Mouse (Mus musculus) CH12.LX (cell line): ENCODE measurements around the gene Cd48. TPM values are rescaled to one million over a fixed set of nuclear protein-coding genes. Genes with fewer than 3 reads are reported as not detected.

Source experiments
- DNase-seq: peaks from one replicate; pipeline ENCODE4 v3.0.0-alpha.2; 2013; ENCODE audit errors: extremely low read depth
- H3K27ac ChIP-seq: 2 replicates; pipeline ENCODE4 v1.5.1; 2012; ENCODE audit warnings: low read depth, mild to moderate bottlenecking, control low read depth, moderate library complexity; ENCODE audit not compliant: insufficient read depth
- H3K27me3 ChIP-seq: replicated peaks from 2 replicates; pipeline ENCODE3; 2012; ENCODE audit warnings: inconsistent platforms
- H3K36me3 ChIP-seq, 2 experiments: replicated peaks in 1 of 2; 2 replicates each; pipeline versions ENCODE3 to v1.6.1; 2012; ENCODE audit warnings: inconsistent platforms in 1 of 2, low read length in 1 of 2, mild to moderate bottlenecking in 1 of 2, mixed read lengths in 1 of 2, moderate library complexity in 1 of 2; ENCODE audit not compliant: control insufficient read depth in 1 of 2, insufficient read depth in 1 of 2
- H3K4me1 ChIP-seq, 2 experiments: 2 replicates each; pipeline ENCODE4 v1.6.1; 2012; ENCODE audit warnings: inconsistent platforms in 1 of 2, moderate library complexity in 1 of 2; ENCODE audit not compliant: insufficient read depth in 2 of 2, control insufficient read depth in 1 of 2
- H3K4me2 ChIP-seq: 2 replicates; pipeline ENCODE4 v1.6.1; 2012; ENCODE audit warnings: low read depth, mild to moderate bottlenecking, control low read depth; ENCODE audit not compliant: poor library complexity, insufficient read depth, severe bottlenecking
- H3K4me3 ChIP-seq, 3 experiments: fragments of 150-350 bp in 1 of 3; sonication (generic) in 1 of 3; replicated peaks in 1 of 3; 2 replicates each; pipeline versions ENCODE3 to v1.5.1; 2011 to 2012; ENCODE audit warnings: low read depth in 2 of 3, low read length in 2 of 3, mild to moderate bottlenecking in 2 of 3, moderate library complexity in 2 of 3, control low read depth in 1 of 3, improper control_type of control experiment in 1 of 3, inconsistent platforms in 1 of 3, mixed read lengths in 1 of 3; ENCODE audit not compliant: poor library complexity in 1 of 3
- H3K79me2 ChIP-seq: replicated peaks from 2 replicates; pipeline ENCODE4 v1.6.1; 2012; ENCODE audit warnings: mild to moderate bottlenecking, moderate library complexity; ENCODE audit not compliant: control insufficient read depth, poor library complexity, insufficient read depth, severe bottlenecking; ENCODE audit errors: extremely low read depth
- H3K9ac ChIP-seq: 2 replicates; pipeline ENCODE4 v1.6.1; 2012; ENCODE audit warnings: low read depth, mild to moderate bottlenecking, control low read depth, moderate library complexity; ENCODE audit not compliant: insufficient read depth
- H3K9me3 ChIP-seq: replicated peaks from 2 replicates; pipeline ENCODE3; 2012; ENCODE audit warnings: low read length, inconsistent platforms, mixed read lengths
- BHLHE40 ChIP-seq: IDR thresholded peaks from 2 replicates; pipeline ENCODE4 v1.6.1; 2011; ENCODE audit warnings: mild to moderate bottlenecking, low read depth, low read length, improper control_type of control experiment
- CHD1 ChIP-seq: IDR thresholded peaks from 2 replicates; pipeline ENCODE4 v1.6.1; 2012; ENCODE audit warnings: low read depth, low read length, improper control_type of control experiment, inconsistent platforms
- CHD2 ChIP-seq: IDR thresholded peaks from 2 replicates; pipeline ENCODE4 v1.6.1; 2011; ENCODE audit warnings: low read length, improper control_type of control experiment
- CTCF ChIP-seq, 2 experiments: IDR thresholded peaks in 1 of 2; conservative IDR thresholded peaks in 1 of 2; 2 replicates each; pipeline ENCODE4 v1.5.1; 2011 to 2012; ENCODE audit warnings: low read depth in 2 of 2, low read length in 2 of 2, improper control_type of control experiment in 1 of 2, inconsistent platforms in 1 of 2, mild to moderate bottlenecking in 1 of 2, moderate library complexity in 1 of 2
- E2F4 ChIP-seq: IDR thresholded peaks from 2 replicates; pipeline ENCODE4 v1.6.1; 2011; ENCODE audit warnings: low read depth, low read length, improper control_type of control experiment; ENCODE audit not compliant: insufficient replicate concordance
- ELF1 ChIP-seq: IDR thresholded peaks from 2 replicates; pipeline ENCODE4 v1.6.1; 2014; ENCODE audit warnings: low read depth, mild to moderate bottlenecking, inconsistent platforms, low read length, improper control_type of control experiment
- EP300 ChIP-seq: IDR thresholded peaks from 2 replicates; pipeline ENCODE4 v1.6.1; 2011; ENCODE audit warnings: low read length, improper control_type of control experiment
- ETS1 ChIP-seq: conservative IDR thresholded peaks from 2 replicates; pipeline ENCODE4 v1.6.1; 2012; ENCODE audit warnings: low read depth, mild to moderate bottlenecking, inconsistent platforms, low read length, improper control_type of control experiment, moderate library complexity
- GABPA ChIP-seq: IDR thresholded peaks from 2 replicates; pipeline ENCODE4 v1.6.1; 2012; ENCODE audit warnings: low read depth, low read length, improper control_type of control experiment, inconsistent platforms; ENCODE audit not compliant: insufficient replicate concordance
- HCFC1 ChIP-seq: IDR thresholded peaks from 2 replicates; pipeline ENCODE4 v1.6.1; 2012; ENCODE audit warnings: low read depth, mild to moderate bottlenecking, inconsistent platforms, low read length, improper control_type of control experiment
- IRF4 ChIP-seq: IDR thresholded peaks from 2 replicates; pipeline ENCODE4 v1.6.1; 2014; ENCODE audit warnings: low read depth, mild to moderate bottlenecking, inconsistent platforms, low read length, improper control_type of control experiment
- JUN ChIP-seq: IDR thresholded peaks from 2 replicates; pipeline ENCODE4 v1.6.1; 2011; ENCODE audit warnings: low read depth, mild to moderate bottlenecking, low read length, improper control_type of control experiment, moderate library complexity; ENCODE audit not compliant: insufficient read depth
- JUND ChIP-seq: conservative IDR thresholded peaks from 2 replicates; pipeline ENCODE4 v1.6.1; 2011; ENCODE audit warnings: low read depth, low read length, improper control_type of control experiment
- KAT2A ChIP-seq: IDR thresholded peaks from 2 replicates; pipeline ENCODE4 v1.6.1; 2012; ENCODE audit warnings: low read length, improper control_type of control experiment, inconsistent platforms; ENCODE audit not compliant: insufficient replicate concordance
- MXI1 ChIP-seq: IDR thresholded peaks from 2 replicates; pipeline ENCODE4 v1.6.1; 2011; ENCODE audit warnings: mild to moderate bottlenecking, low read depth, low read length, improper control_type of control experiment
- NELFE ChIP-seq: IDR thresholded peaks from 2 replicates; pipeline ENCODE4 v1.6.1; 2011; ENCODE audit warnings: low read depth, low read length, improper control_type of control experiment
- POLR2A ChIP-seq: IDR thresholded peaks from 2 replicates; pipeline ENCODE4 v1.6.1; 2011; ENCODE audit warnings: low read depth, mild to moderate bottlenecking, improper control_type of control experiment, low read length
- RCOR1 ChIP-seq: conservative IDR thresholded peaks from 2 replicates; pipeline ENCODE4 v1.6.1; 2012; ENCODE audit warnings: low read depth, mild to moderate bottlenecking, inconsistent platforms, low read length, improper control_type of control experiment
- SMC3 ChIP-seq: IDR thresholded peaks from 2 replicates; pipeline ENCODE4 v1.6.1; 2011; ENCODE audit warnings: low read depth, low read length, improper control_type of control experiment
- USF1 ChIP-seq: IDR thresholded peaks from 2 replicates; pipeline ENCODE4 v1.6.1; 2014; ENCODE audit warnings: low read depth, mild to moderate bottlenecking, inconsistent platforms, low read length, improper control_type of control experiment
- ZNF384 ChIP-seq: IDR thresholded peaks from 2 replicates; pipeline ENCODE4 v1.6.1; 2012; ENCODE audit warnings: low read depth, low read length, improper control_type of control experiment, inconsistent platforms
- dilution Hi-C: fragments of 300-500 bp; cut with MboI; formaldehyde crosslinking; loops from 2 replicates; pipeline ENCODE4 v1.14.3; 2020; ENCODE audit warnings: low sequenced_read_pairs; ENCODE audit not compliant: extremely low pct_unique_long_range_greater_than_20kb, extremely low pct_ligation_motif_present
- in situ Hi-C: fragments of 300-500 bp; cut with MboI; formaldehyde crosslinking; loops from 3 replicates; pipeline ENCODE4 v1.14.3; 2019; ENCODE audit warnings: low sequenced_read_pairs, low pct_ligation_motif_present, low pct_unique_long_range_greater_than_20kb, mixed read lengths
- polyA plus RNA-seq: library from polyadenylated mRNA; unstranded; fragments of >175 nt; gene quantifications from 2 replicates; pipeline ENCODE4 v1.2.1, GENCODE M21; 2012; ENCODE audit warnings: low read depth; ENCODE audit not compliant: insufficient read length
- total RNA-seq, 2 experiments: library from RNA; depleted of rRNA; stranded (reverse); fragments of 300-350 nt in 1 of 2; fragments of >200 nt in 1 of 2; gene quantifications; 2 replicates each; pipeline ENCODE4 v1.2.3; 2012 to 2014

Gene Cd48
- total and polyA plus RNA-seq, 3 experiments = 65.0 to 218 (median 80.3) TPM

DNA sequence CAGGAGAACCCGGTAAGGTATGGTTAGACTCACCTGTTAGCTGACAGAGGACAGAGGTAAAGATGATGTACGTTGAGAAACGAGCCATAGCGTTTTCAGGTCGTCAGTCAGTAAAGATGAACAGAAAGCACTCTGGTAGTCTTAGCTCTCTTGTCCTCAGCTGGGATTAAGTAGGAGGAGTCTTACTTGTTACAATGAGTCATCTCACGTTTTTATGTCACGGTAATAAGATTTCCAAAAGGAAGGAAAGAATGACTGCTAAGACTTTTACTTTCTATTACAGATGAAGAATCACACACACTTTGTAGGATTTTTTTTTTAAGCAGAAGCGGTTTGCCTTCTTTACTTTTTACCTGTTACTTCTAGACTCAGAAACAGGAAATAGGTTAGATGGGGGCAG, 33.0 kb upstream of the Cd48 start:
- no peak overlapping the region for H3K27ac ChIP-seq
- no peak overlapping the region for H3K9ac ChIP-seq
- no peaks in the 10 kb centered on the region for H3K79me2 ChIP-seq
- H3K27me3 ChIP-seq = no peaks in the 10 kb centered on the region
- peak overlapping the region; percentile 19 to 63 (median 50) for H3K4me3 ChIP-seq
- no peaks in the 10 kb centered on the region for H3K9me3 ChIP-seq
- peak; percentile 58 for DNase-seq
- TF ChIP-seq BHLHE40 (peak; percentile 95), ZNF384 (peak; percentile 35; the same call in 1 of the 2 replicates), HCFC1 (no peak), MXI1 (no peak), JUND (peak; percentile 79), E2F4 (no peak), JUN (peak; percentile 73), ETS1 (peak; percentile 85)
- dilution Hi-C loops = no loop called here
- no peaks in the 10 kb centered on the region for H3K36me3 ChIP-seq
- H3K4me2 ChIP-seq = peak overlapping the region; percentile 80
- H3K4me1 ChIP-seq = peaks cover 8 to 52% of the 10 kb centered on the region in 2 experiments; a peak in 3 of 4 replicates
- in situ Hi-C loops = no loop called here

DNA sequence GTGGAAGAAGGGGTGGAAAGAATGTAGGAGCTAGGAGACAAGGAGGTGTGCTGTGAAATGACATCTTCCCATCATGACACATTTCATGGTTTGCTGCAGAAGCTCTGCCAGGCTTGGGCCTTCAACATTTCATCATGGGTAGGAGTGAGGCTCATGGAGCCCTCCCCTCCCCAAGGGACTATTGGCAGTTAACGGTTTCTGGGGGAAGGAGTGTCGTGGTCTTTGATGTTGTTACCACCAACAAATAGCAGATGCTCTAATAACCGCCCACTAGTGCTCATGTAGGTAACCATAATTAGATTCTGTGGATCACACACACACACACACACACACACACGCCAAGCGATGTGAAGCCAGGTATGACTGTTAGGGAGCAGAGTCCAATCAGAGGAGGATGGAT, 29.1 kb upstream of the Cd48 start, which contains the start of gene Slamf7:
TSS of gene Slamf7 (minus strand) at position 302 of the 400 bp plus-strand sequence.
- in situ Hi-C loops (no loop called here), dilution Hi-C loops (no loop called here)
- Histone ChIP-seq H3K36me3 (no peaks in the 10 kb centered on the region), H3K27me3 (no peaks in the 10 kb centered on the region), H3K9me3 (no peaks in the 10 kb centered on the region), H3K4me3 (no peak within 1 kb of the TSS), H3K27ac (no peak within 1 kb of the TSS), H3K79me2 (no peaks in the 10 kb centered on the region), H3K9ac (no peak within 1 kb of the TSS), H3K4me1 (peaks cover 7 to 16% of the 10 kb centered on the region in 2 experiments; a peak in 3 of 4 replicates), H3K4me2 (no peak within 1 kb of the TSS)
- TF ChIP-seq KAT2A (no peak), CHD1 (no peak), POLR2A (no peak), EP300 (no peak), RCOR1 (no peak), CTCF (conservative IDR thresholded peaks at IDR 0.05 in 1 of 2, IDR thresholded peaks at IDR 0.05 in 1 of 2; ENCODE audit: low read depth in 2 of 2, low read length in 2 of 2) (no peak), IRF4 (no peak), GABPA (no peak), JUND (no peak), USF1 (no peak), CHD2 (no peak), NELFE (no peak), SMC3 (no peak), E2F4 (no peak), ELF1 (no peak)
- no peak for DNase-seq
